Mouse (Mus musculus): Measurements from ENCODE around the gene Mroh2b.
A peak's percentile ranks its signal among the peaks of the same experiment; 100 is the strongest.

Mroh2b gene

GRCm38 (mm10) chr15:4898437-4898836 lies at the start of gene Mroh2b:
Gene Mroh2b, plus strand, starts transcription at chr15:4898737.
- no peak for DNase-seq

GRCm38 (mm10) chr15:4850015-4850414 lies 48.5 kb upstream of the Mroh2b start:
- no peak for DNase-seq

GRCm38 (mm10) chr15:4894962-4895361 lies 3.6 kb upstream of the Mroh2b start:
- no peak for DNase-seq

GRCm38 (mm10) chr15:4934731-4935130 lies 36.2 kb downstream of the Mroh2b start:
- DNase-seq = no peak

- no peak for DNase-seq
These were observed 74.8 kb downstream of the Mroh2b start for GRCm38 (mm10) chr15:4973355-4973754.

GRCm38 (mm10) chr15:5002903-5003302 lies 104.4 kb downstream of the Mroh2b start:
- DNase-seq = no peak

- DNase-seq = no peak
These were observed 105.1 kb downstream of the Mroh2b start for GRCm38 (mm10) chr15:5003503-5004196.

- DNase-seq = peak; percentile 17
These were observed 111.1 kb downstream of the Mroh2b start for GRCm38 (mm10) chr15:5009644-5010107.
